Mouse (Mus musculus): ENCODE data around the gene Erc2. TPM values are rescaled to one million over a fixed set of nuclear protein-coding genes. Genes with fewer than 3 reads are reported as not detected.
A peak's percentile ranks its signal among the peaks of the same experiment; 100 is the strongest.

Gene Erc2
- polyA plus RNA-seq, 2 experiments = 4.9 to 6.5 TPM

DNA sequence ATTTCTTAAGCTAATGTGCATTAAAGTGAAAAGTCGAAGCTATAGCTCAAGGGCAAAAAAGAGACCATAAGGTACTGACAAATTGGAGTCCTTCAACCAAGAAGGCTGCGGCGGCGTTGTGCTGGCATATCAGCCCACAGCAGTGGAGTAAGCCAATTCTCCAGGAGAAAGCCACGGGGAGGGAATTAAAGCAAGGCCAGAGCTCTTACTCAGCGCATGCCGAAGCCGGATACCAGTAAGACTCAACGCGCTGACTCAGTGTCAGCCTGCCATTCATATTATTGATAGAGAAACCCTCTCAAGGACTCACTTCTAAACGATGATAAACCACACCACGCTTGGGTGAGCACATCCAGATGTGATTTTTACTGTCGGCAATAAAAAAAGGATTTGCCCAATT, 20.1 kb upstream of the Erc2 start:
- Histone ChIP-seq H3K9ac (ENCODE audit: low read depth, low read length, severe bottlenecking) (no peak overlapping the region), H3K4me2 (replicated peaks; ENCODE audit: low read depth, low read length, severe bottlenecking) (no peak overlapping the region), H3K36me3 (ENCODE audit: control insufficient read depth, insufficient read depth, low read length) (no peaks in the 10 kb centered on the region), H3K4me3 (replicated peaks; ENCODE audit: low read length) (no peak overlapping the region), H3K4me1 (ENCODE audit: control insufficient read depth, insufficient read depth, low read length) (no peaks in the 10 kb centered on the region), H3K27me3 (ENCODE audit: control insufficient read depth, insufficient read depth, low read length) (no peaks in the 10 kb centered on the region), H3K9me3 (ENCODE audit: control insufficient read depth, low read length) (no peaks in the 10 kb centered on the region), H3K27ac (replicated peaks; ENCODE audit: low read depth, low read length) (no peak overlapping the region)
- peak; percentile 13 for DNase-seq (ENCODE audit: low spot score)
- no peak for TF ChIP-seq POLR2A (IDR thresholded peaks at IDR 0.05; ENCODE audit: borderline replicate concordance, extremely low read depth, insufficient read depth, insufficient read length)
- WGBS = 32% methylated on average over 13 of the region's 13 CpGs
- no peak; the same call in 1 of the 2 replicates for ATAC-seq (ENCODE audit: low FRiP score, low read depth)

DNA sequence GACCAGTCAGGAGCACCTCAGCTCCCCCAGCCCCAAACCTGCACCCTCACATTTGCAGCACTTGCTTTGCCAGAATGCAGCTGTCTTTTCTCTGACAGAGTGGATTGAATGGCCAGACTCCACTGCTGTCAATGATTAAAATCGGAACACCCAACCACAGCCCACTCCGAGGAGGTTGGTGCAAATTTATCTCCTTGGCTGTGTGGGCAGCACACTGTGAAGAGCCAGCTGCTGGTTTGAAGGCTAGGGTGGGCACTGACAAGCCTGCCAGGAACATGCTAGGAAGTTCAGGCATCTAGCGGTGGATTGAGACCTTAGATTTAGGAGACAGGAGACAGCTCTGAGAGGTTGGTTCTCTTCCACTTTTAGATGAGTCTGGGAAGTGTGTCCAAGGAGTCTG, 14.8 kb upstream of the Erc2 start:
- H3K9ac ChIP-seq (ENCODE audit: low read depth, low read length, severe bottlenecking) = no peak overlapping the region
- no peak overlapping the region for H3K4me3 ChIP-seq (replicated peaks; ENCODE audit: low read length)
- 71% methylated on average over 3 of the region's 3 CpGs for WGBS
- no peak for DNase-seq (ENCODE audit: low spot score)
- no peaks in the 10 kb centered on the region for H3K4me1 ChIP-seq (ENCODE audit: control insufficient read depth, insufficient read depth, low read length)
- no peak overlapping the region for H3K27ac ChIP-seq (replicated peaks; ENCODE audit: low read depth, low read length)
- no peaks in the 10 kb centered on the region for H3K27me3 ChIP-seq (ENCODE audit: control insufficient read depth, insufficient read depth, low read length)
- H3K9me3 ChIP-seq (ENCODE audit: control insufficient read depth, low read length) = no peaks in the 10 kb centered on the region
- TF ChIP-seq POLR2A (IDR thresholded peaks at IDR 0.05; ENCODE audit: borderline replicate concordance, extremely low read depth, insufficient read depth, insufficient read length) = no peak
- no peaks in the 10 kb centered on the region for H3K36me3 ChIP-seq (ENCODE audit: control insufficient read depth, insufficient read depth, low read length)
- no peak overlapping the region for H3K4me2 ChIP-seq (replicated peaks; ENCODE audit: low read depth, low read length, severe bottlenecking)
- no peak for ATAC-seq (ENCODE audit: low FRiP score, low read depth)

DNA sequence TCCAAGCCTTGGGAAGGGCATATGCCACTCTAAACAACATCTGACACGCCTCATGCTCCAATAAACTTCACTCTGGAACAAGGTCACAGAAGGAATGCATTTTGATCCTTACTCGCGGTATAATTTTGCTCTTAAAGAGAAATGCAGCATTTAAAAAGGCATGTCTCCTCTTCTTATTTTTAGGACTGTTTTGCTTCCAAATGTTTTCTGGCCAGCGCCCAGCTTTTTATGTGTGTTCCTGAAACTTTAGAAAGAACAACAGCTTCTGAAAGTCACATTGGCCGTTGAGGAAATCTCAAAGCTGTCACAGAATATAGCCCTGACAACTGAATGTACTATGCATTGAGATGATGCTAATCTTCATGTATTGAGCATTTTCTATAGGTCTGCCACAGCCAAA, 8.5 kb upstream of the Erc2 start:
- Histone ChIP-seq H3K36me3 (ENCODE audit: control insufficient read depth, insufficient read depth, low read length) (no peaks in the 10 kb centered on the region), H3K4me3 (replicated peaks; ENCODE audit: low read length) (no peak overlapping the region), H3K27ac (replicated peaks; ENCODE audit: low read depth, low read length) (no peak overlapping the region), H3K4me1 (ENCODE audit: control insufficient read depth, insufficient read depth, low read length) (no peaks in the 10 kb centered on the region), H3K4me2 (replicated peaks; ENCODE audit: low read depth, low read length, severe bottlenecking) (no peak overlapping the region), H3K9me3 (ENCODE audit: control insufficient read depth, low read length) (no peaks in the 10 kb centered on the region), H3K9ac (ENCODE audit: low read depth, low read length, severe bottlenecking) (no peak overlapping the region), H3K27me3 (ENCODE audit: control insufficient read depth, insufficient read depth, low read length) (no peaks in the 10 kb centered on the region)
- DNase-seq (ENCODE audit: low spot score) (no peak), ATAC-seq (ENCODE audit: low FRiP score, low read depth) (no peak)
- TF ChIP-seq POLR2A (IDR thresholded peaks at IDR 0.05; ENCODE audit: borderline replicate concordance, extremely low read depth, insufficient read depth, insufficient read length) = no peak
- 47% methylated on average over 5 of the region's 5 CpGs for WGBS

DNA sequence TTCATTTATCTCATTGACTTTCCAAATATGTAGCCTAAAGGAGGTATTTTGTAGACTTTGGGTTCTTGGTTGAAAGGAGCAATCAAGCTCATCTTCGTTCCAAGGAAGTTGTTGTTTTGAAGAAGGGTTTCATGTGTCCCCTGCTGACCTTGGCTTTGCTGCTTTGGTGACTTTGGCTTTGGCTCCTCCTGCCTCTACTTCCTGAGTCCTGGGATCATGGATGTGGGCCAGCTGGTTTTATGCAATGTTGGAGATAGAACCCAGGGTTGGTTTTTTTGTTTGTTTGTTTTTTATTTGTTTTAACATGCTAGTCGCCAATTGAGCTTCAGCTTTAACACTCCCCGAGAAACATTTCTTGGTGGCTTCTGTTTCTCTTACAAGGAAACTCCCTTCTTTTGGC, 4.9 kb upstream of the Erc2 start:
- Histone ChIP-seq H3K4me3 (replicated peaks; ENCODE audit: low read length) (no peak overlapping the region), H3K9ac (ENCODE audit: low read depth, low read length, severe bottlenecking) (no peak overlapping the region), H3K27me3 (ENCODE audit: control insufficient read depth, insufficient read depth, low read length) (no peaks in the 10 kb centered on the region), H3K36me3 (ENCODE audit: control insufficient read depth, insufficient read depth, low read length) (no peaks in the 10 kb centered on the region), H3K4me2 (replicated peaks; ENCODE audit: low read depth, low read length, severe bottlenecking) (no peak overlapping the region), H3K27ac (replicated peaks; ENCODE audit: low read depth, low read length) (no peak overlapping the region), H3K9me3 (ENCODE audit: control insufficient read depth, low read length) (no peaks in the 10 kb centered on the region), H3K4me1 (ENCODE audit: control insufficient read depth, insufficient read depth, low read length) (no peaks in the 10 kb centered on the region)
- DNase-seq (ENCODE audit: low spot score) = no peak
- ATAC-seq (ENCODE audit: low FRiP score, low read depth) = no peak
- TF ChIP-seq POLR2A (IDR thresholded peaks at IDR 0.05; ENCODE audit: borderline replicate concordance, extremely low read depth, insufficient read depth, insufficient read length) = no peak
- 84% methylated on average over 3 of the region's 3 CpGs for WGBS

DNA sequence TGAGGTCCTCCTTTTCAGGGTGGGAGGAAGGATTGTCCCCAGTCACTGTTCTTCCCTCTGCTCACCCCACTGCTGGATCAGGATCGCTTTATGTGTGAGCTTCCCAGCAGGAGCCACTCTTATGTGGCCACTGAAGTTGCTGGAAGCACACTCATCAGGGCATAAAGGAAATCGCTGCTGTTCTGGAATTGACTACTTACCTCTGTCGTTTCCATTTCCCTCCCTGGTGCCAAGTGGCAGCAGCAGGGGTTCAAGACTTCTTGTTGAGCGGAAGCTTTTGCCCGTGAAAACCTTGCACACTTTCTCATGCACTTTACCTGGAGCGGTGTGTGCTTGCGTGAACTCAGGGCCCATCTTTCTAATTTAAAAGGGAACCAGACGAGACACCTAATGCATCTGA, 652 bp upstream of the Erc2 start:
- no peaks in the 10 kb centered on the region for H3K36me3 ChIP-seq (ENCODE audit: control insufficient read depth, insufficient read depth, low read length)
- peak overlapping the region; percentile 67; the same call in 1 of the 2 replicates for H3K4me3 ChIP-seq (replicated peaks; ENCODE audit: low read length)
- no peak for DNase-seq (ENCODE audit: low spot score)
- TF ChIP-seq POLR2A (IDR thresholded peaks at IDR 0.05; ENCODE audit: borderline replicate concordance, extremely low read depth, insufficient read depth, insufficient read length) = no peak
- 43% methylated on average over 8 of the region's 8 CpGs for WGBS
- H3K4me2 ChIP-seq (replicated peaks; ENCODE audit: low read depth, low read length, severe bottlenecking) = no peak overlapping the region; the same call in 1 of the 2 replicates
- H3K27me3 ChIP-seq (ENCODE audit: control insufficient read depth, insufficient read depth, low read length) = peaks cover 4% of the 10 kb centered on the region; the same call in 1 of the 2 replicates
- H3K9me3 ChIP-seq (ENCODE audit: control insufficient read depth, low read length) = no peaks in the 10 kb centered on the region
- no peak overlapping the region for H3K27ac ChIP-seq (replicated peaks; ENCODE audit: low read depth, low read length)
- no peak for ATAC-seq (ENCODE audit: low FRiP score, low read depth)
- H3K9ac ChIP-seq (ENCODE audit: low read depth, low read length, severe bottlenecking) = no peak overlapping the region
- H3K4me1 ChIP-seq (ENCODE audit: control insufficient read depth, insufficient read depth, low read length) = peaks cover 5% of the 10 kb centered on the region; the same call in 1 of the 2 replicates

DNA sequence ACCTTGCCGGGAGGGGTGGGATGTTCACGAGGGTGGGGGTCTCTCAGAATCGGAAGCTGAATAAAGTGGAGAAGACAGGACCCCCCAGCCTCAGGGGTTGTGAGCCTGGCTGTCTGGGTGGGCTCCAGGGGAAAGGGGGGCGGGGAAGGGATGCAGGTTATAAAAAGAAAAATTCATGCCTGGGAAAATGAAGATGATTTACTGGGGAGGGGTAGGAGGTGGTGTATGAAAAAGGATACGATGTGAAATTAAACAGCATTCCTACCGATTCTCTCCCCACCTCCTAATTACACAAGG, 643 bp downstream of the Erc2 start:
- ATAC-seq (ENCODE audit: low FRiP score, low read depth) (no peak), DNase-seq (ENCODE audit: low spot score) (no peak)
- no peak overlapping the region for H3K27ac ChIP-seq (replicated peaks; ENCODE audit: low read depth, low read length)
- peak overlapping the region; percentile 61; the same call in 1 of the 2 replicates for H3K9ac ChIP-seq (ENCODE audit: low read depth, low read length, severe bottlenecking)
- peak overlapping the region; percentile 67 for H3K4me3 ChIP-seq (replicated peaks; ENCODE audit: low read length)
- peaks cover 5% of the 10 kb centered on the region; the same call in 1 of the 2 replicates for H3K4me1 ChIP-seq (ENCODE audit: control insufficient read depth, insufficient read depth, low read length)
- peaks cover 4% of the 10 kb centered on the region; the same call in 1 of the 2 replicates for H3K27me3 ChIP-seq (ENCODE audit: control insufficient read depth, insufficient read depth, low read length)
- TF ChIP-seq POLR2A (IDR thresholded peaks at IDR 0.05; ENCODE audit: borderline replicate concordance, extremely low read depth, insufficient read depth, insufficient read length) = no peak
- 3% methylated on average over 6 of the region's 6 CpGs for WGBS
- H3K9me3 ChIP-seq (ENCODE audit: control insufficient read depth, low read length) = no peaks in the 10 kb centered on the region
- peak overlapping the region; percentile 99 for H3K4me2 ChIP-seq (replicated peaks; ENCODE audit: low read depth, low read length, severe bottlenecking)
- H3K36me3 ChIP-seq (ENCODE audit: control insufficient read depth, insufficient read depth, low read length) = no peaks in the 10 kb centered on the region

Data from limb, embryonic 14.5 days (tissue).